Mouse (Mus musculus) heart, adult 18-20 months (tissue): Measurements from ENCODE around the gene L3mbtl1. TPM values are rescaled to one million over a fixed set of nuclear protein-coding genes. Genes with fewer than 3 reads are reported as not detected.

Experiments
- DNase-seq, 2 experiments: peaks; one replicate each; pipeline ENCODE4 v3.0.0; 2021 to 2022; ENCODE audit warnings: mixed read lengths in 1 of 2
- total RNA-seq, 2 experiments: library from RNA; stranded (reverse); gene quantifications; 2 replicates each; pipeline ENCODE4 v1.2.3; 2021

L3mbtl1 gene
- total RNA-seq, 2 experiments from 2014 or later, result not detected

DNA sequence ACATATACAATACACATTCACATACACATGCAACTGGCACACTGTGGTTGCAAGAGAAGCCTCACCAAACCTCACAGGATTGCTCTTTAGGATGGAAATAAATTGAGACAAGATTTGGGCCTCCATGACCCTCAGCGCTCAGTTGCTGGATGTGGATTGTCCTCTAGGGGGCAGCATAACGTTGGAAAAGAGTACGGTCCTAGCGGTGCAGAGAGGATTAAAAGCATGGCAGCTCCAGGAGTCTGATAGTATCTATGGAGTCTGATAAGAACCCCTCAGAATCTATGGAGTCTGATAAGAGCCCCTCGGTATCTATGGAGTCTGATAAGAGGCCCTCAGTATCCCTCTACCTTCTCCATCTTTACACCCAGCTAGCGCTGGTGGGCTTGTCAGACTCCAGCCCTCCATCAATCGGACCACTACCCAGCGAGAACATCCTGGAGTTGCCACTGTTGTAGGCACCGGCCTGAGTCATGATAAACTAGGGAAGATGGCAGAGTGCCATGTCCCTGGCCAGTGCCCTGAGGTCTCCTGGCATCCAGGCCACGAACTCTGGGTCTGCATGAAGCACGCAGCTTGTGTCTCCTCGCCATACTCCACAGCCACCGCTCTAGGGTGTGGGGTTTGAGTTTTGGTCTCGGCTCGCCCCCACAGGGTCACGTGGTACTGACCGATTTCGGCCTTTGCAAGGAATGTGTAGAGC is 55.4 kb downstream of the L3mbtl1 start:
- DNase-seq, result peak; percentile 44 to 84

- DNase-seq, result peak; percentile 21 to 33
These were observed 56.5 kb downstream of the L3mbtl1 start for GRCm38 (mm10) chr2:162999744-163000143.

DNA sequence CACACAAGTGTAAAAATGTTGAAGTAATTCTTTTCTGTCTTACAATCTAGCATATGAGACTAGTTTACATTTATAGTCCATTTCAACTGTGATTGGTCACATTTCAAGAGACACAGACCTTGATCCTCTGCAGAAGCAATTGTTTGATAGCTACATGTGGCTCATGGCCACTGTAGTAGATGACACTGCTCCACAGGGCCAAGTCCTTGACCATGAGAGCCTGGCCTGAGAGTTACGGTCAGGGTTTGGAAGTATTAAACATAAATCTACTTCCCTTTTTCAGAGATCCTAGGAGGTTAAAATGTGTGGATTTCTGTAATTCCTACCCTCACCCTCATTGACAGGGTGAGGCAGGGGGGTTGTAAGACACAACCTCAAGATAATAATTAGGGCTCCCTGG is 57.8 kb downstream of the L3mbtl1 start:
- DNase-seq, result no peak

- DNase-seq, result no peak
These were observed 64.0 kb downstream of the L3mbtl1 start for GRCm38 (mm10) chr2:163007299-163007698.

DNA sequence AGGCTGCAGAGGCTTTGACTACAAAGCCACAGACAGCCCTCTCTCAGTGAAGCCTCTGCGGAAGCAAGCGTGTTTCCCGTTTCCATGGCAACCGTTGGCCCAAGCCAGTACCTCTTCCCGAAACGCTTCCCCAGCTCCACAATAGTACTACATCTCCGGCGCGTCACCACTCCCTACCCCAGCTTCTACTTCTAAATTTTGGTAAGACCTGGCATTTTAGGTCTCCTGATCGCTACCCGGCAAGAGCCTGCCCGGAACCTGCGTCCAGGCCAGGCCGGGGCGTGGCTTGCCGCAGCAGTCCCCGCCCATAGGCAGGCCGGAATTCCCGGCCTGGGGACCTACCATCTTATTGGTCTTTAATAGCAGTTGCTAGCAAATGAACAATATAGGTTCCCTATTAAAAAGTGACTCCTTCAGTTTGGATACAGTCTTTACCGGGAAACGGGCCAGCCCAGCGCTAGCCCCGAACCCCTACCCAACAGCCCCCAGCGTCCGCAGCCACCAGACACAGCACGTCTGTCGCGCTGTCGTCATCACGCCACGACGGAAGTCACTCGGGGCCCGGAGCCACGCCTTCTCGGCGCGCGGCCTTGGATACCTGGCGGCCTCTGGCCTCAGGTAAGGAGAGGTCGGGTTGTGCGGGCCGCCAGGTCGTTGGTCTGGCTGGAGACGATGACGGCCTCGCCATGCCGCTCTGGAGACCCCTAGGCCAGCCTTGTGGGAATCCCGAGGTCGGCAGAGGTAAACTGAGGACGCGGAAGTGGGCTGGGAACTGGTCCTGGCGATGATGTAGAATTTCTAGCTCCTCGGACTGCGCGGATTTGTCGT is 73.9 kb downstream of the L3mbtl1 start, which contains the start of gene Ift52:
Gene Ift52 (plus strand): TSS at position 439 of the 828 bp plus-strand sequence.
- peak; percentile 91 to 96 for DNase-seq

Other genes with a start within 250 kb of the L3mbtl1 start
- 10 to 100 TPM; 61.5 to 68.1 TPM for gene Srsf6, start 11.9 kb upstream of the L3mbtl1 start, total RNA-seq
- gene Sgk2, start 43.9 kb downstream of the L3mbtl1 start, total RNA-seq, result not detected
- 10 to 100 TPM; 21.4 to 23.4 TPM for gene Ift52, start 73.9 kb downstream of the L3mbtl1 start, total RNA-seq
- under 1 TPM in 1 of 2 experiments, not detected in 1; 0.18 TPM for gene Mybl2, start 111.2 kb downstream of the L3mbtl1 start, total RNA-seq
- gene Gtsf1l, start 144.4 kb downstream of the L3mbtl1 start, total RNA-seq, result not detected